Mouse (Mus musculus) ES-E14 (cell line): ENCODE results near the gene Gm10053. TPM values are rescaled to one million over a fixed set of nuclear protein-coding genes. Genes with fewer than 3 reads are reported as not detected.

Experiments used
- DNase-seq: peaks from one replicate; pipeline ENCODE4 v3.0.0-alpha.2; 2013; ENCODE audit warnings: low read depth, low spot score
- H3K27ac ChIP-seq: 2 replicates; pipeline ENCODE4 v1.5.1; 2012; ENCODE audit warnings: low read depth, mild to moderate bottlenecking, low read length, moderate library complexity, mixed read lengths; ENCODE audit not compliant: poor library complexity, insufficient read depth, severe bottlenecking
- H3K36me3 ChIP-seq: 2 replicates; pipeline ENCODE4 v1.6.1; 2012; ENCODE audit warnings: mild to moderate bottlenecking, low read length, moderate library complexity, mixed read lengths; ENCODE audit not compliant: control insufficient read depth, poor library complexity, insufficient read depth, severe bottlenecking
- H3K4me1 ChIP-seq, 2 experiments: fragments of 150-350 bp in 1 of 2; sonication (generic) in 1 of 2; 2 replicates each; pipeline ENCODE4 v1.6.1; 2012; ENCODE audit warnings: low read length in 2 of 2, mild to moderate bottlenecking in 1 of 2, mixed read lengths in 1 of 2; ENCODE audit not compliant: control insufficient read depth in 2 of 2, insufficient read depth in 2 of 2, poor library complexity in 1 of 2
- H3K4me3 ChIP-seq, 2 experiments: fragments of 150-350 bp in 1 of 2; sonication (generic) in 1 of 2; 2 replicates each; pipeline ENCODE4 v1.5.1; 2012; ENCODE audit warnings: low read length in 2 of 2, low read depth in 1 of 2, mild to moderate bottlenecking in 1 of 2, mixed read lengths in 1 of 2; ENCODE audit not compliant: insufficient read depth in 1 of 2, poor library complexity in 1 of 2, severe bottlenecking in 1 of 2
- H3K9ac ChIP-seq: 2 replicates; pipeline ENCODE4 v1.6.1; 2012; ENCODE audit warnings: low read depth, mild to moderate bottlenecking, low read length, mixed read lengths; ENCODE audit not compliant: poor library complexity, insufficient read depth, severe bottlenecking
- H3K9me3 ChIP-seq: fragments of 150-350 bp; sonication (generic); 2 replicates; pipeline ENCODE4 v1.6.1; 2012; ENCODE audit warnings: low read depth, mild to moderate bottlenecking, low read length; ENCODE audit not compliant: control insufficient read depth, insufficient read depth
- CHD2 ChIP-seq: IDR thresholded peaks from 2 replicates; pipeline ENCODE4 v1.6.1; 2014; ENCODE audit warnings: mild to moderate bottlenecking, low read depth, low read length, inconsistent platforms
- HCFC1 ChIP-seq: IDR thresholded peaks from 2 replicates; pipeline ENCODE4 v1.6.1; 2012; ENCODE audit warnings: low read length, inconsistent platforms, borderline replicate concordance; ENCODE audit not compliant: insufficient read depth
- MAFK ChIP-seq: IDR thresholded peaks from 2 replicates; pipeline ENCODE4 v1.6.1; 2014; ENCODE audit warnings: mild to moderate bottlenecking, low read depth, low read length, inconsistent platforms; ENCODE audit not compliant: insufficient read depth
- ZC3H11A ChIP-seq: IDR thresholded peaks from 2 replicates; pipeline ENCODE4 v1.6.1; 2012; ENCODE audit warnings: low read depth, mild to moderate bottlenecking, inconsistent platforms, low read length, borderline replicate concordance
- ZNF384 ChIP-seq: IDR thresholded peaks from 2 replicates; pipeline ENCODE4 v1.6.1; 2012; ENCODE audit warnings: low read depth, low read length, inconsistent platforms
- in situ Hi-C, 2 experiments: fragments of 600-800 bp; cut with MboI; formaldehyde crosslinking; loops; one replicate each; pipeline ENCODE4 v1.15.1; 2025; ENCODE audit warnings: low sequenced_read_pairs in 2 of 2, inconsistent platforms in 1 of 2; ENCODE audit not compliant: unreplicated experiment in 2 of 2
- total RNA-seq: library from RNA; depleted of rRNA; stranded (reverse); fragments of 300-350 nt; gene quantifications from 2 replicates; pipeline ENCODE4 v1.2.3, GENCODE M21; 2012; rRNA removed

Gm10053 gene
- total RNA-seq, 1 experiment = 144 TPM

GRCm38 (mm10) chr19:24902256-24902655, 26.8 kb downstream of the Gm10053 start:
- H3K36me3 ChIP-seq = no peaks in the 10 kb centered on the region
- DNase-seq = no peak
- H3K9me3 ChIP-seq = no peaks in the 10 kb centered on the region
- TF ChIP-seq MAFK = no peak
- TF ChIP-seq ZNF384 = no peak
- no peak for TF ChIP-seq HCFC1
- TF ChIP-seq CHD2 = no peak
- no peak for TF ChIP-seq ZC3H11A
- no peak overlapping the region for H3K27ac ChIP-seq
- H3K4me3 ChIP-seq = no peak overlapping the region
- H3K4me1 ChIP-seq = peaks cover 0 to 2% of the 10 kb centered on the region in 2 experiments; a peak in 1 of 4 replicates
- no peak overlapping the region for H3K9ac ChIP-seq
- in situ Hi-C loops = no loop called here

- no peak overlapping the region for H3K27ac ChIP-seq
- no peak overlapping the region for H3K9ac ChIP-seq
- no peak overlapping the region for H3K4me3 ChIP-seq
- H3K9me3 ChIP-seq = no peaks in the 10 kb centered on the region
- no peaks in the 10 kb centered on the region; a peak in 1 of 4 replicates for H3K4me1 ChIP-seq
- in situ Hi-C loops = no loop called here
- DNase-seq = no peak
- H3K36me3 ChIP-seq = no peaks in the 10 kb centered on the region
- TF ChIP-seq ZC3H11A (no peak), HCFC1 (no peak), MAFK (no peak), CHD2 (no peak), ZNF384 (no peak)
Measured at GRCm38 (mm10) chr19:24902821-24903220, 27.3 kb downstream of the Gm10053 start.

GRCm38 (mm10) chr19:24907655-24908054, 32.2 kb downstream of the Gm10053 start:
- Histone ChIP-seq H3K36me3 (no peaks in the 10 kb centered on the region), H3K27ac (no peak overlapping the region), H3K9ac (no peak overlapping the region), H3K9me3 (no peaks in the 10 kb centered on the region), H3K4me3 (no peak overlapping the region), H3K4me1 (no peaks in the 10 kb centered on the region; a peak in 1 of 4 replicates)
- no peak for DNase-seq
- TF ChIP-seq CHD2 = no peak
- no peak for TF ChIP-seq ZNF384
- TF ChIP-seq HCFC1 = no peak
- TF ChIP-seq MAFK = no peak
- TF ChIP-seq ZC3H11A = no peak
- in situ Hi-C loops = no loop called here

GRCm38 (mm10) chr19:24908385-24909155, 33.1 kb downstream of the Gm10053 start:
- in situ Hi-C loops = no loop called here
- DNase-seq = no peak
- no peaks in the 10 kb centered on the region for H3K36me3 ChIP-seq
- H3K4me1 ChIP-seq = no peaks in the 10 kb centered on the region
- H3K9me3 ChIP-seq = no peaks in the 10 kb centered on the region
- no peak overlapping the region for H3K27ac ChIP-seq
- no peak overlapping the region for H3K4me3 ChIP-seq
- H3K9ac ChIP-seq = no peak overlapping the region
- TF ChIP-seq HCFC1 (no peak), ZNF384 (no peak), CHD2 (no peak), MAFK (no peak), ZC3H11A (no peak)

- Histone ChIP-seq H3K9ac (no peak overlapping the region), H3K4me3 (no peak overlapping the region), H3K9me3 (no peaks in the 10 kb centered on the region), H3K4me1 (no peaks in the 10 kb centered on the region), H3K27ac (no peak overlapping the region), H3K36me3 (peaks cover 4% of the 10 kb centered on the region)
- DNase-seq = no peak
- in situ Hi-C loops = no loop called here
- no peak for TF ChIP-seq HCFC1
- TF ChIP-seq MAFK = no peak
- TF ChIP-seq ZNF384 = no peak
- TF ChIP-seq CHD2 = no peak
- no peak for TF ChIP-seq ZC3H11A
Measured at GRCm38 (mm10) chr19:24920866-24921265, 45.4 kb downstream of the Gm10053 start.

Other genes with a start within 250 kb of the Gm10053 start
- gene Tmem252, start 201.7 kb upstream of the Gm10053 start, total RNA-seq = 0.22 and 0.42 TPM in 2 replicates
- 0.26 and 3.0 TPM in 2 replicates for gene Pgm5, start 13.8 kb upstream of the Gm10053 start, total RNA-seq
- not detected in 2 replicates for gene Foxd4, start 25.5 kb downstream of the Gm10053 start, total RNA-seq
- gene Cbwd1, start 85.9 kb downstream of the Gm10053 start, total RNA-seq = 19.3 and 30.5 TPM in 2 replicates
- 0.21 and 0.49 TPM in 2 replicates for gene Dock8, start 123.8 kb downstream of the Gm10053 start, total RNA-seq